Mouse (Mus musculus) cerebellum, postnatal 14 days (tissue): ENCODE measurements around the gene Zswim9.
A peak's percentile ranks its signal among the peaks of the same experiment; 100 is the strongest.

ENCODE experiments used
- DNase-seq, 2 experiments: peaks; one replicate each; pipeline ENCODE4 v3.0.0; 2021; ENCODE audit warnings: mixed read lengths in 2 of 2

Gene Zswim9

GRCm38 (mm10) chr7:13278308-13278891, at the start of gene Zswim9:
Gene Zswim9, minus strand, starts transcription at chr7:13278721.
- peak; percentile 94 to 95 for DNase-seq

GRCm38 (mm10) chr7:13324316-13324715, 45.8 kb upstream of the Zswim9 start, which contains the start of gene Pla2g4c:
Gene Pla2g4c, plus strand, starts transcription at chr7:13324655.
- no peak for DNase-seq

- no peak for DNase-seq
Measured at GRCm38 (mm10) chr7:13321424-13321823, 42.9 kb upstream of the Zswim9 start.

GRCm38 (mm10) chr7:13314095-13314597, 35.6 kb upstream of the Zswim9 start:
- peak in 1 of 2 experiments; percentile 8 for DNase-seq

GRCm38 (mm10) chr7:13311401-13311800, 32.9 kb upstream of the Zswim9 start:
- DNase-seq = no peak

GRCm38 (mm10) chr7:13310493-13311199, 32.1 kb upstream of the Zswim9 start:
- DNase-seq = no peak

GRCm38 (mm10) chr7:13309407-13309806, 30.9 kb upstream of the Zswim9 start:
- DNase-seq = no peak

- no peak for DNase-seq
Measured at GRCm38 (mm10) chr7:13303372-13303771, 24.9 kb upstream of the Zswim9 start.

GRCm38 (mm10) chr7:13302780-13303179, 24.3 kb upstream of the Zswim9 start:
- DNase-seq = no peak

- DNase-seq = no peak
Measured at GRCm38 (mm10) chr7:13301643-13302042, 23.1 kb upstream of the Zswim9 start.

GRCm38 (mm10) chr7:13298821-13299220, 20.3 kb upstream of the Zswim9 start:
- DNase-seq = no peak

- no peak for DNase-seq
Measured at GRCm38 (mm10) chr7:13297636-13298035, 19.1 kb upstream of the Zswim9 start.

GRCm38 (mm10) chr7:13295256-13295655, 16.7 kb upstream of the Zswim9 start:
- DNase-seq = no peak

GRCm38 (mm10) chr7:13293878-13294855, 15.6 kb upstream of the Zswim9 start:
- DNase-seq = no peak

- no peak for DNase-seq
Measured at GRCm38 (mm10) chr7:13291370-13291769, 12.8 kb upstream of the Zswim9 start.

- DNase-seq = no peak
Measured at GRCm38 (mm10) chr7:13290041-13290675, 11.6 kb upstream of the Zswim9 start.

GRCm38 (mm10) chr7:13288621-13289020, 10.1 kb upstream of the Zswim9 start:
- DNase-seq = peak; percentile 18 to 21

- peak in 1 of 2 experiments; percentile 5 for DNase-seq
Measured at GRCm38 (mm10) chr7:13278957-13279356, 436 bp upstream of the Zswim9 start.

- DNase-seq = no peak
Measured at GRCm38 (mm10) chr7:13277833-13278232, 688 bp downstream of the Zswim9 start.

GRCm38 (mm10) chr7:13277081-13277480, 1.4 kb downstream of the Zswim9 start, which contains the start of gene Lig1:
Gene Lig1, plus strand, starts transcription at chr7:13277283.
- peak in 1 of 2 experiments; percentile 9 for DNase-seq

- DNase-seq = no peak
Measured at GRCm38 (mm10) chr7:13271704-13272103, 6.8 kb downstream of the Zswim9 start.

GRCm38 (mm10) chr7:13269394-13269793, 9.1 kb downstream of the Zswim9 start:
- DNase-seq = no peak
